Mouse (Mus musculus) erythroblast, embryonic 14.5 days (primary cell): ENCODE data around the gene Rpl36-ps4.

Source experiments
- GATA1 ChIP-seq: IDR thresholded peaks from 2 replicates; pipeline ENCODE4 v1.6.1; 2012; ENCODE audit warnings: low read length, inconsistent platforms, mixed read lengths
- TAL1 ChIP-seq: IDR thresholded peaks from 3 replicates; pipeline ENCODE4 v1.6.1; 2012; ENCODE audit warnings: low read length, inconsistent platforms, mixed read lengths

DNA sequence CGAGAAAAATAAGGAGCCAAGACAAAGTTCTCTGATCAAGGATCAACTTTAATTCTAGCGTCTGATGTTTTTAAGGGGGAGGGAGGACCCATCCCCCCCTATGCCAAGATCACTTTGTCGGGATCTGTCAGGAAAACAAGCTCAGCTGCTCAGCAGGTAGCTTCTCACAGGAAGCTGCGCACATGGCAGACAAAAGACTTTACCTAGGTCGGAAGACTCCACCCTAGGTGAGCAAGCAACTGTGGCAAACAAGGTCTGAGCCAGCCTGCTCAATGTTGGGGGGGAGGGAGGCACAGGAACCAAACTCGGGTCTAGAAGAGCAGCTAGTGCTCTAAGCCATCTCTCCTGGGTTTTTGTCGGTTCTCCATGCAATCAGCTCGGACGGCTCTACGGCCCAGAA, 13.5 kb downstream of the Rpl36-ps4 start:
- TF ChIP-seq GATA1 (no peak), TAL1 (no peak)
